9 mouse cellular contexts compared by ENCODE assay signal in genomic region chr12:29938376-29939041, GRCm38 (mm10). TPM values are rescaled to one million over a fixed set of nuclear protein-coding genes. Genes with fewer than 3 reads are reported as not detected.
DNase-seq lines count a peak whose midpoint lies in the region; ATAC-seq and TF ChIP-seq lines count a peak whose summit lies in the region.
"Had no signal": no experiment of that assay in that cellular context is flagged by ENCODE, and none has a peak within 500 bp of the region (broad histone marks: within the 10 kb centered on the region; RNA-seq: fewer than 3 reads in every experiment).

No protein-coding gene starts in this region.

- peak; percentile 67 for ATAC-seq in forebrain, embryonic 16.5 days
- ATAC-seq in lung, embryonic 16.5 days (ENCODE audit: low read depth), result peak; percentile 85

- no peaks in the 10 kb centered on the region for H3K9me3 ChIP-seq in forebrain, embryonic 16.5 days (ENCODE audit: control insufficient read depth, low read length)
- no peaks in the 10 kb centered on the region for H3K9me3 ChIP-seq in lung, embryonic 16.5 days (ENCODE audit: control insufficient read depth, low read length)

- intact Hi-C loops in heart, postnatal 14 days (cut with DNase I), result loop anchor here (2.0 to 5.0 kb wide), 2 partner anchors 14 to 34 kb away; no protein-coding TSS in a partner anchor

- H3K36me3 ChIP-seq in spleen, adult 2 months (ENCODE audit: control insufficient read depth, insufficient read depth, low read length), result no peaks in the 10 kb centered on the region
- no peaks in the 10 kb centered on the region for H3K36me3 ChIP-seq in forebrain, embryonic 16.5 days (ENCODE audit: control insufficient read depth, insufficient read depth)
- no peaks in the 10 kb centered on the region for H3K36me3 ChIP-seq in lung, embryonic 16.5 days (ENCODE audit: control insufficient read depth, insufficient read depth, low read length)

- no peaks in the 10 kb centered on the region; the same call in 1 of the 2 replicates for H3K4me1 ChIP-seq in spleen, adult 2 months (ENCODE audit: control insufficient read depth, insufficient read depth, insufficient read length)
- peaks cover 33% of the 10 kb centered on the region for H3K4me1 ChIP-seq in forebrain, embryonic 16.5 days (replicated peaks; ENCODE audit: control insufficient read depth, insufficient read depth, low read length)
- H3K4me1 ChIP-seq in lung, embryonic 16.5 days (replicated peaks; ENCODE audit: control insufficient read depth, insufficient read depth, low read length), result peaks cover 20% of the 10 kb centered on the region

- H3K27me3 ChIP-seq in spleen, adult 2 months (ENCODE audit: control insufficient read depth, insufficient read depth, low read length), result no peaks in the 10 kb centered on the region
- no peaks in the 10 kb centered on the region for H3K27me3 ChIP-seq in forebrain, embryonic 16.5 days (replicated peaks; ENCODE audit: control insufficient read depth, insufficient read depth, low read length)
- H3K27me3 ChIP-seq in lung, embryonic 16.5 days (ENCODE audit: control insufficient read depth, insufficient read depth, low read depth, low read length), result no peaks in the 10 kb centered on the region

- TF ChIP-seq CTCF in spleen, adult 2 months (IDR thresholded peaks at IDR 0.05; ENCODE audit: extremely low read depth, insufficient read depth, insufficient read length, insufficient replicate concordance), result no peak

- no peak for DNase-seq in spleen, adult 2 months (ENCODE audit: low read depth in 1 of 2, low spot score in 2 of 2)
- no peak for DNase-seq in spleen, postnatal 14 days (ENCODE audit: low spot score in 2 of 2)
- peak; percentile 77 to 79 for DNase-seq in heart, postnatal 14 days
- DNase-seq in layer of hippocampus, postnatal 10 days (ENCODE audit: low spot score in 2 of 2), result peak; percentile 60 to 76
- DNase-seq in right cerebral cortex, adult 18-20 months, result peak; percentile 56
- DNase-seq in spleen, postnatal 4 days (ENCODE audit: low spot score in 2 of 2), result no peak

- no peak for TF ChIP-seq POLR2A in spleen, adult 2 months (IDR thresholded peaks at IDR 0.05; ENCODE audit: low read depth, low read length)

- H3K4me2 ChIP-seq in forebrain, embryonic 16.5 days (ENCODE audit: low read length), result peak overlapping the region; percentile 83
- peak overlapping the region; percentile 79 for H3K4me2 ChIP-seq in lung, embryonic 16.5 days (ENCODE audit: low read depth, low read length)

- 6% methylated on average over 34 of the region's 40 CpGs for WGBS in spleen, adult 2 months
- WGBS in forebrain, embryonic 16.5 days, result 0% methylated on average over 36 of the region's 40 CpGs
- WGBS in lung, embryonic 16.5 days, result under 1% methylated on average over 39 of the region's 40 CpGs

- peak overlapping the region; percentile 98 for H3K9ac ChIP-seq in forebrain, embryonic 16.5 days (replicated peaks; ENCODE audit: low read depth, low read length)
- H3K9ac ChIP-seq in lung, embryonic 16.5 days (ENCODE audit: low read length), result peak overlapping the region; percentile 94

- no peak overlapping the region; the same call in 1 of the 2 replicates for H3K27ac ChIP-seq in spleen, adult 2 months (ENCODE audit: insufficient read depth, low read length)
- peak overlapping the region; percentile 92 for H3K27ac ChIP-seq in forebrain, embryonic 16.5 days (ENCODE audit: low read length)
- peak overlapping the region; percentile 92 for H3K27ac ChIP-seq in lung, embryonic 16.5 days (ENCODE audit: low read length)

- H3K4me3 ChIP-seq in spleen, adult 2 months (ENCODE audit: extremely low read depth, insufficient read depth, insufficient read length), result peak overlapping the region; percentile 34; the same call in 1 of the 2 replicates
- H3K4me3 ChIP-seq in forebrain, embryonic 16.5 days (replicated peaks; ENCODE audit: low read length), result peak overlapping the region; percentile 82
- peak overlapping the region; percentile 81 for H3K4me3 ChIP-seq in lung, embryonic 16.5 days (ENCODE audit: low read length)

RNA-seq across cellular contexts. Expression of gene Pxdn, which starts 1.1 kb away (rescaled TPM):
- polyA plus RNA-seq in spleen, adult 2 months (2012; rRNA removed), result 3.5 and 5.5 TPM in 2 replicates
- polyA plus RNA-seq in forebrain, embryonic 16.5 days (2015; fragmentation: Nextera tagmentation; extraction: Ambion mirVana), result 51.1 and 53.3 TPM in 2 replicates
- total RNA-seq in heart, postnatal 14 days (2021), result 100 to 1,000 TPM; 144 to 151 TPM
- 10 to 100 TPM; 76.4 to 81.6 TPM for total RNA-seq in layer of hippocampus, postnatal 10 days (2021)
- 99.9 and 105 TPM in 2 replicates for polyA plus RNA-seq in lung, embryonic 16.5 days (2015; fragmentation: Nextera tagmentation; extraction: Ambion mirVana)
- total RNA-seq: neutrophil, adult 5-6 weeks had no signal

Comparison
In these comparisons a context has a peak if more than half of its experiments do, and no peak if none do; other contexts are left out.
1. DNase-seq: peak in heart, postnatal 14 days (2 of 2), layer of hippocampus, postnatal 10 days (2 of 2) and right cerebral cortex, adult 18-20 months (single experiment); none in spleen, adult 2 months (0 of 2), spleen, postnatal 14 days (0 of 2) and spleen, postnatal 4 days (0 of 2).
2. Peak in every context shown above with its lines, with median percentiles within 50 percentile points of each other: H3K4me3 ChIP-seq.